Mouse (Mus musculus) kidney, postnatal 36 days (tissue): ENCODE results near the gene Iqcg.

Source experiments
- DNase-seq, 2 experiments: peaks; one replicate each; pipeline ENCODE4 v3.0.0; 2021 to 2022; ENCODE audit warnings: mixed read lengths in 2 of 2

Iqcg gene

DNA sequence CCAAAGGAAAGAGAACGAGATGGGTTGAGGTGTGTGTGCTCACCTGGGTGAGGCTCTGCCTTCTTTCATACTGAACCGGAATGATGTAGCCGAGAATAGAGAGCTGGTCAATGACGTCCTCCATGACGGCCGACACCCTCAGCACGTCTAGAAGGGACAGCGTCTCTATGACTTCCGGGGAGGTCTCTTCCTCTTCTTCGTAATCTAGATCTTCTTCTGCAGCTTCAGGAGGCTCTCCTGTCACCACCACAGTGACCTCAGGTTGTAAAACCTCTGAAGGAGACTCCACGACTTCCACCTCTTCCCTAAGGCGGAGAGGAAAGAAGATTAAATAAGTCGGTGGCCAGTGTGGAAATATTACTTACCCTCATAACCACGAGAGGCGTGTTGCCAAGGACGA lies 6.2 kb downstream of the Iqcg start:
- DNase-seq: no peak

GRCm38 (mm10) chr16:33048686-33049085 lies 7.3 kb downstream of the Iqcg start:
- DNase-seq: no peak

DNA sequence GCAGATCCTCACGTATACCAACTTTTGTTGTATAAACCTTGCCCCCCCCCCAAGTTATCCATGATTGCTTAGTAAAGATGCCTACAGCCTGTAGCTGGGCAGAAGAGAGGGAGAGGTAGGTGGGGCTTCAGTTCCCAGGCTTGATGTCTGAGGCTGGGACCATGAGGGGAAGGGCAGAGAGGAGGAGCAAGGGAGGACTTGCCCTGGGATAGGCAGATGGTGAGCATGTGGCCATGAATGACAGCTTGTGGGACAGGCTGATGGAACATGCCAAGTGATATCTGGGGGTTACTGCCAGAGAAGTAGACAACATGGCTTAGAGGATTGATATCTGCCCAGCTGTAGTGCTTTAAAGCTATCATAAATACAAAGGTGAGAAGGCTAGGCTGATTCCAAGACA lies 8.0 kb downstream of the Iqcg start:
- DNase-seq: no peak

- DNase-seq: no peak
Measured at GRCm38 (mm10) chr16:33043268-33043667, 12.8 kb downstream of the Iqcg start.

DNA sequence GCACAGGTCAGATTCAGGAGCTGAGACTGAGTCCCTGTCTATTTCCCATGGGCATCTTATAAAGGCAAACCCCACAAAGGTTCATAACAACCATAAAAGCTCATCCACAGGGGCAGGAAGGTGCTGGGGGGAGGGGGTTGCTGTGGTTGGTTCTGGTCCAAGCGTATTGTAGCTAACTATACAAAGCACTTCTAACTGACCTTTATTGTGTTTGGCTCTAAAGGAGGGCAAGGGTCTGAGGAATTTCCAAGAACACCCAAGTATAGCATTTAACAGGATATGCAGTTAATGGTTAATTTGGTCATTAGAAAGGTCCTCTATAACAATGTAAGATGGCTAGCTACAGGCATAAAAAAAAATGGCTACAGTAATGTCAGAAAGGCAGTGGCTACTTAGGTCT lies 13.3 kb downstream of the Iqcg start:
- DNase-seq: no peak

GRCm38 (mm10) chr16:33036006-33036405 lies 20.0 kb downstream of the Iqcg start:
- DNase-seq: no peak

DNA sequence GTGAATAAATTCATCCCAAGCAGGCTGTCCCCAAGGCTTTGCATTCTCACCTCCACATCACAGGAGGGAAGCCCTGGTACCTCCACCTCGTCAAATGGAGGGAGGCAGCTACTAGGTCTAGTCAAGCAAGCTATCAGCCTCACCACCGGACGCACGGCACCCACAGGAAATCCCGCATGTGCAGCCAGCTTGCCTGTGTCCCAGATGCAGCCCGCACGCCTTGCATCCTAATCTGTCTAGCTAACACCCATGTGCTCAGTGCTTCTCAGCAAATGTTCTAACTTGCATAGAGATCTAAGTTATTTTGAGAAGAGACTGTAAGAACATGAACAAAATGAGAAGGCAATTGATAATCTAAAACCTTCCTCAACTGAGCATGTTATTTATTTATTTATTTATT lies 29.7 kb downstream of the Iqcg start:
- DNase-seq: no peak

GRCm38 (mm10) chr16:33024456-33025104 lies 31.4 kb downstream of the Iqcg start:
- DNase-seq: no peak

- peak; percentile 88 to 95 for DNase-seq
Measured at GRCm38 (mm10) chr16:33023750-33024149, 32.3 kb downstream of the Iqcg start.

DNA sequence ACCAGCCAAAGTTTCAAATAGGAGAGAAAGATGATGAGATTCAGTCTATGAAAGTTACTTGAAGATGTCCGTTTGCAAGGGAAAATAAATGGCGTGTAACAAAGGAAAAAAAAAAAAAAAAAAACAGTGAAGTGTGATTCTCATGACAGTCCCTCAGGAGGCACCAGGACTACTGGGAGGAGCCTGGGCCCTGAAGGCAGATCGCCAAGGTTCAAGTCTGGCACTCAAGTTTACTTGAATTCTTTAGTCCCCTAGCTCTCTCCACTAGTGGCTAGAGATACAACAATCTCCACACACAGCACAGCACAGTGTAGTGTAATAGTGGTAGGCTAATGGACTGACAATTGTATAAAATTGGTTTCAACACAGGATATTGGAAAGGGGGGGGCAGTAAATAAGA lies 34.6 kb downstream of the Iqcg start:
- DNase-seq: peak; percentile 48 to 76

- DNase-seq: peak; percentile 72
Measured at GRCm38 (mm10) chr16:33019117-33019770, 36.8 kb downstream of the Iqcg start.

GRCm38 (mm10) chr16:33017677-33018349 lies 38.2 kb downstream of the Iqcg start:
- DNase-seq: no peak

DNA sequence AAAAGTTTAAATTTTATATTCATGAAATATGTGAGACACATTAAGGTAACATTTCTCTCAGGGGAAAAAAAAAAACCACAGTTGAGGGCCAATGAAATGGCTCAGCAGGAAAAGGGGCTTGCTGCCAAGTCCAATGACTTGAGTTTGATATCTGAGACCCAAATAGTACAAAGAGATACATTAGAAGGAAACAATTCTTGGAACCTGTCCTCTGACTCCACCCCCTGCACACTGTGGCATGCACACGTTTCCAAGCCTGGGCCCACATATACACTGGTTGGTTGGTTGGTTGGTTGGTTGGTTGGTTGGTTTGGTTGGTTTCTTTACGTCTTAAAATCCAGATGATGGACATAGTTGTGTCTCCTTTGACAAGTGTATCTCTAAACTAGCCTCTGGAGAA lies 40.0 kb downstream of the Iqcg start:
- DNase-seq: no peak

DNA sequence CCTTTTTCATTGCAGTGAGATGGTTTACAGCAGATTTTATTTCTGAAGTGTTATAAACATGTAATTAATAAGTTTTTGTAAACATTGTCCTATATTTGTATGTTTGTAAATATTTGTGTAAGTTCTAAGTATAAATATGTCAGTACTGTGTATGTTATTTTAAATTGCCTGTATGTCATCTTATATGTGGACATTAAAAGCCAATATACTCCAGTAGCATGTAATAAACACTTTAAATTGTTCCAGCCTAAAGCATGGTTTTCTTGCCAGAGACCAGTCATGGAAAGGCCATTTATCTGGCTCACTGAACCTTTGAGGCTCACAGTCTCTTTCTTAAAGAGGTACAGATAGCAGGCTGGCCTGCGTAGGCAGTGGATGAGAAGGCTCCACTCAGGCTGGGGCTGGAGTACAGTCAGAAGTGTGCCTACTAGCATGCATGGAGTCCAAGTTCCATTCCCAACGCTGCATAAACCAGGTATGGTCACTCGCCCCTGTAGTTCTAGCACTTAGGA lies 40.6 kb downstream of the Iqcg start:
- DNase-seq: no peak

GRCm38 (mm10) chr16:33014921-33015320 lies 41.1 kb downstream of the Iqcg start:
- peak; percentile 70 to 73 for DNase-seq

DNA sequence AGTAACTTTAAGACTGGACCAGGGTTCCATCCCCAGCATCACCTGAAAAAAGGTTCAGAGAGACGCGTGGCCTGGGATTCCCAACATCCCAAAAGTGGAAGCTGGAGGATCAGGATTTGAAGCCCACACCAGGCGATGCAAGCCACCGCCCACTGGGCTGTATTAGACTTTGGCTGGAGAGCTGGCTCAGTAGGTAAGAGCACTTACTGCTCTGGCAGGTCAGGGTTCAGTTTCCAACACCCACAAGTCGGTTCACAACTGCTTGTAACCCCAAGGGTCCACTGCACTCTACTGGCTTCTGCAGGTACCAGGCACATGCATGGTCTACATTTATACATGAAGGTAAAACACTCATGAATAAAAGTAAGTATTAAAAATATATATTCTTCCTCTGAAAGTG lies 42.2 kb downstream of the Iqcg start:
- peak; percentile 55 to 63 for DNase-seq

DNA sequence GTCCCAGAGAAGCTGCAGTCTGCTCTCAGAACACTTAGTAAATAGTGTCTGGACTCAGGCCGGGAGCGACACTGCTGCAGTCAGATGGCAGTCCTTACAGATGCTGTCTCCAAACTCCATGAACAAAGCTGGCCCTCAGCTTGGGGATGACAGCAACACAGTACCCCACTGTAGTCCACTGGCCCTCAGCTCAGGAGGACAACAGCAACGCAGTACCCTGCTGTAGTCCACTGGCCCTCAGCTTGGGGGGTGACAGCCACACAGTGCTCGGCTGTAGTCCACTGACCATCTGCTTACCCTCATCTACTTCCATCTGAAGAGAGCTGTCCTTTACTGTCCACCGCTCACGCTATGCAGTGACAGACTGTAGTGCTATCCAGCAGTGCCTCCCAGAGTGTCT lies 45.9 kb downstream of the Iqcg start:
- DNase-seq: no peak

- DNase-seq: peak; percentile 58 to 64
Measured at GRCm38 (mm10) chr16:33007436-33007835, 48.6 kb downstream of the Iqcg start.

DNA sequence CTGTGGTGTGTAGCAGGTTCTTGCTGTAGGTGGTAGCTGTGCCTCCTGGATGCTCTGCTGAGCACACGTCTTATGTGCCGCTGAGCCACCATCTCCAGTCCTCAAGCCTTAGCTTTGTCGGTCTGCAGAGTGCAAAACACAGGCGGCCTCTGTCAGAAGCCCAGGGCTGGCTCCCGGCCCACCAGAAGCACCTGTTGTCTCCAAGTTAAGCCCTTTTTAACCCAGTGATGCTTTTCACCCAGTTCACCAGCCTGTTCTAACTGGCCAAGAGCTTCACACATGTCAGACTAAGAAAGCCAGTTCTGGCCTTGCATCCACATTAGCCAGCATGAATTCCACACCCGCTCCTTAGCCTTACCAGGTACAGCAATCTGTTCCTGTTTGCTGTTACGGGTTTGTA lies 49.1 kb downstream of the Iqcg start:
- DNase-seq: no peak

DNA sequence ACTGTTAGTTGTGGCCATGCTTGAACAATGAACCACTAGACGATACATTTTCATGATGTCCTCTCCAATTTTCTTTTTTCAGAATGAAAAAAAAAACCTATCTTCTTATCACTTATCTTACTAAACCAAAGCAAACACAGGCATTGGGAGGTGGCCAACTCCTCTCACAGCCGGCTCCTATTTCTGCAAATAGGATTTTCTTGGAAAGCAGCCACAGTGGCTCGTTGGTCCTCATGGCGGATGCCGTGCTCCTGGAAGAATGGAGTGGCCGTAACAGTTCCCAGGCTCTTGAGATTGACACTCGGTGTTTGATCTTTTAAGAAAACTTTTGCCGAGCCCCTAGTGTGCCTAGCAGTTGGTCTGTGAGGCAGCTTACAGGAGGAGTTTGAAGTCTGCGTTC lies 50.8 kb downstream of the Iqcg start:
- DNase-seq: no peak

- DNase-seq: no peak
Measured at GRCm38 (mm10) chr16:32992158-32992557, 63.9 kb downstream of the Iqcg start.

DNA sequence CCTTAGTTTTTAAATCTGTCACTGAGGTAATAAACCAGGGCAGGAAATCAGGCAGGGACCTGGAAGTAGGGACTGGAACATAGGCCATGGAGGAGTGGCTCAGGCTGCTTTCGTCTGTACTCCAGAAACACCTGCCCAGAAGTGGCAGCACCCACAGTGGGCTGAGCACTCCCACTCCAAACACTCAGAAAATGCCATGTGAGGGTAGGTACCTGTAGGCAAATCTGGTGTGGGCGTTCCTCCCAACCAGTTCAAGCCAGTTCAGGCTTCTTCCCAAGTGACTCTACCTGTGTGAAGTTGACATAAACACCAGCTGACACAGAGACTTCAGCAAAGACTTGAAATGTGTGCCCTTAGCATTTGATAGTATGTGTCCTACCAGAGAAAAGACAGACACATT lies 71.4 kb downstream of the Iqcg start:
- no peak for DNase-seq

DNA sequence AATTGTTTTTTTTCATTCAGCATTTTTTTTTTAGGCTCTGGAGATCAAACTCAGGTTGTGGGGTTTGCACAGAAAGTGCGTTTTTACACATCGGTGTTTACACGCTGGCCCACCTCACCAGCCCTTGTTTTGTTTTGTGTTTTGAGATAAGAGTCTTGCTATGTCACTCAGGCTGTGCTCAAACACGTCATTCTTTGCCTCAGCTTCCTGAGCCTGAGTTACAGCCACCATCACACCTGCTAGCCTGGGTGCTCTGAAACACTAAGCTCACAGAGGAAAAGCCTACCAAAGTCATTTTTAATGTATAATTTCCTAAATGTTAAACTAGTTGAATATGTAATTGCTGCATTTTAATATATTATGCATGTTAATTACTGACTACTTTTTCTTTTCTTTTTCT lies 74.6 kb downstream of the Iqcg start:
- DNase-seq: no peak

- no peak for DNase-seq
Measured at GRCm38 (mm10) chr16:32980227-32980626, 75.8 kb downstream of the Iqcg start.
